Mouse (Mus musculus): ENCODE measurements around the gene Lcat.

DNA sequence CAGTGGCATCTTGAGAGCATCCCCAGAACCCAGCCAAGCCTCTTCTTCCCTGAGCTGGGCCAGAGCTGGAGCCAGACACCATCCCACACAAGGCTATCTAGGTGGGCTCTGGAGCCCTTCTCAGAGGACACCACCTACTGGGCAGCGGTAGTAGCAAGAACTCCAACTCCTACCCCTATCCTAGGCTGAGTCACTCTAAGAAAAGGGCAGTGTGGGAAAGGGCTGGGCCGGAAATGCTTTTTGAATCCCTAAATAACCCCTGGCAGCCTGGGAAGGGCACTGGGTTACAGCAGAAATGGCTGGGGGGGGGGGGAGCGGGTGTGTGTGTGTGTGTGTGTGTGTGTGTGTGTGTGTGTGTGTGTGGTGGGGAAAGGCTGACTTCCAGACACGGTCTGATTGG, 14.6 kb upstream of the Lcat start:
- TF ChIP-seq POLR2A (IDR thresholded peaks at IDR 0.05; ENCODE audit: control insufficient read depth in 1 of 2, insufficient read depth in 1 of 2, low read depth in 1 of 2, low read length in 2 of 2, poor library complexity in 1 of 2) (no peak), CTCF (IDR thresholded peaks at IDR 0.05 in 2 of 3, conservative IDR thresholded peaks at IDR 0.05 in 1 of 3; ENCODE audit: control insufficient read depth in 1 of 3, insufficient read depth in 1 of 3, low read depth in 2 of 3, low read length in 3 of 3, poor library complexity in 1 of 3, severe bottlenecking in 1 of 3) (no peak), ZC3H11A (IDR thresholded peaks at IDR 0.05; ENCODE audit: low read depth, low read length) (no peak), MAX (IDR thresholded peaks at IDR 0.05; ENCODE audit: low read length) (no peak), MAFK (IDR thresholded peaks at IDR 0.05; ENCODE audit: borderline replicate concordance, low read depth, low read length) (no peak), GATA1 (IDR thresholded peaks at IDR 0.05; ENCODE audit: low read depth, low read length) (no peak), RAD21 (IDR thresholded peaks at IDR 0.05; ENCODE audit: low read depth, low read length) (no peak)
